Mouse (Mus musculus) hindbrain, embryonic 11.5 days (tissue): Measurements from ENCODE around the gene Nin. TPM values are rescaled to one million over a fixed set of nuclear protein-coding genes. Genes with fewer than 3 reads are reported as not detected.
A peak's percentile ranks its signal among the peaks of the same experiment; 100 is the strongest.

Experiments used
- ATAC-seq: fragments of 200-750 bp; cut with Nextera tagmentation; 2 replicates; pipeline ENCODE4 v1.8.0; 2017; ENCODE audit warnings: mild to moderate bottlenecking, moderate TSS enrichment, moderate library complexity; ENCODE audit not compliant: low FRiP score
- DNase-seq: peaks from one replicate; pipeline ENCODE4 v3.0.0-alpha.2; 2015; ENCODE audit warnings: low spot score
- H3K27ac ChIP-seq: fragments of 300-500 bp; sonication (generic); 2 replicates; pipeline ENCODE4 v1.5.1; 2014; ENCODE audit warnings: mild to moderate bottlenecking, low read depth, low read length
- H3K27me3 ChIP-seq: fragments of 300-500 bp; sonication (generic); 2 replicates; pipeline ENCODE4 v1.6.1; 2014; ENCODE audit warnings: mild to moderate bottlenecking, low read length, moderate library complexity, mixed read lengths; ENCODE audit not compliant: control insufficient read depth, insufficient read depth
- H3K36me3 ChIP-seq: fragments of 300-500 bp; sonication (generic); 2 replicates; pipeline ENCODE4 v1.6.1; 2014; ENCODE audit warnings: mild to moderate bottlenecking, low read length, moderate library complexity, mixed read lengths; ENCODE audit not compliant: control insufficient read depth, insufficient read depth
- H3K4me1 ChIP-seq: fragments of 300-500 bp; sonication (generic); replicated peaks from 2 replicates; pipeline ENCODE4 v1.6.1; 2014; ENCODE audit warnings: low read length, mixed read lengths; ENCODE audit not compliant: control insufficient read depth, insufficient read depth
- H3K4me2 ChIP-seq: fragments of 300-500 bp; sonication (generic); replicated peaks from 2 replicates; pipeline ENCODE4 v1.6.1; 2014; ENCODE audit warnings: mild to moderate bottlenecking, low read depth, low read length
- H3K4me3 ChIP-seq: fragments of 300-500 bp; sonication (generic); 2 replicates; pipeline ENCODE4 v1.5.1; 2014; ENCODE audit warnings: low read depth, low read length
- H3K9ac ChIP-seq: fragments of 300-500 bp; sonication (generic); 2 replicates; pipeline ENCODE4 v1.6.1; 2014; ENCODE audit warnings: low read depth, low read length
- H3K9me3 ChIP-seq: fragments of 300-500 bp; sonication (generic); 2 replicates; pipeline ENCODE4 v1.6.1; 2016; ENCODE audit warnings: low read length; ENCODE audit not compliant: control insufficient read depth
- WGBS: fragments of 180-500 bp; shearing (Covaris S2); extraction: QIAGEN DNeasy Blood & Tissue Kit; methylation state at CpG from one replicate; pipeline ENCODE4 v1.1.7; 2014; 5-methylcytosine and 5-hydroxymethylcytosine counted together
- polyA plus RNA-seq: library from polyadenylated mRNA; unstranded; fragments of >200 nt; fragmentation: Nextera tagmentation; extraction: Ambion mirVana; gene quantifications from 2 replicates; pipeline ENCODE4 v1.2.1, GENCODE M21; 2014

Gene Nin
- polyA plus RNA-seq, 1 experiment from 2014 or later: 14.9 TPM

GRCm38 (mm10) chr12:70068647-70069257 lies 44.8 kb downstream of the Nin start:
- H3K27ac ChIP-seq: no peak overlapping the region
- no peak overlapping the region for H3K4me3 ChIP-seq
- H3K4me2 ChIP-seq: no peak overlapping the region
- no peaks in the 10 kb centered on the region for H3K9me3 ChIP-seq
- peak; percentile 35 for ATAC-seq
- H3K36me3 ChIP-seq: no peaks in the 10 kb centered on the region
- peaks cover 12% of the 10 kb centered on the region for H3K4me1 ChIP-seq
- H3K27me3 ChIP-seq: no peaks in the 10 kb centered on the region
- WGBS: 20% methylated on average over 6 of the region's 6 CpGs
- DNase-seq: peak; percentile 38
- no peak overlapping the region for H3K9ac ChIP-seq

GRCm38 (mm10) chr12:70067849-70068248 lies 45.7 kb downstream of the Nin start:
- Histone ChIP-seq H3K4me1 (peaks cover 12% of the 10 kb centered on the region), H3K27me3 (no peaks in the 10 kb centered on the region), H3K27ac (no peak overlapping the region), H3K9ac (no peak overlapping the region), H3K4me2 (no peak overlapping the region), H3K4me3 (no peak overlapping the region), H3K9me3 (no peaks in the 10 kb centered on the region), H3K36me3 (no peaks in the 10 kb centered on the region)
- DNase-seq: no peak
- ATAC-seq: no peak
- WGBS: 57% methylated on average over 9 of the region's 9 CpGs

GRCm38 (mm10) chr12:70062114-70062513 lies 51.4 kb downstream of the Nin start:
- Histone ChIP-seq H3K4me3 (no peak overlapping the region), H3K4me1 (no peaks in the 10 kb centered on the region), H3K9ac (no peak overlapping the region), H3K27me3 (no peaks in the 10 kb centered on the region), H3K27ac (no peak overlapping the region), H3K9me3 (no peaks in the 10 kb centered on the region), H3K36me3 (no peaks in the 10 kb centered on the region), H3K4me2 (no peak overlapping the region)
- ATAC-seq (no peak), DNase-seq (peak; percentile 67)
- 46% methylated on average over 3 of the region's 3 CpGs for WGBS

- Histone ChIP-seq H3K9me3 (no peaks in the 10 kb centered on the region), H3K27ac (no peak overlapping the region), H3K27me3 (no peaks in the 10 kb centered on the region), H3K9ac (no peak overlapping the region), H3K4me2 (no peak overlapping the region), H3K36me3 (no peaks in the 10 kb centered on the region), H3K4me3 (no peak overlapping the region), H3K4me1 (no peaks in the 10 kb centered on the region)
- 62% methylated on average over 14 of the region's 14 CpGs for WGBS
- ATAC-seq (no peak), DNase-seq (no peak)
Observed at GRCm38 (mm10) chr12:70058956-70059851, 54.3 kb downstream of the Nin start.

GRCm38 (mm10) chr12:70050699-70051098 lies 62.8 kb downstream of the Nin start:
- H3K36me3 ChIP-seq: no peaks in the 10 kb centered on the region
- no peak for ATAC-seq

GRCm38 (mm10) chr12:70048741-70049140 lies 64.8 kb downstream of the Nin start:
- H3K9ac ChIP-seq: no peak overlapping the region
- DNase-seq: no peak
- no peak overlapping the region for H3K4me3 ChIP-seq
- no peak overlapping the region for H3K27ac ChIP-seq
- H3K4me1 ChIP-seq: no peaks in the 10 kb centered on the region
- no peaks in the 10 kb centered on the region for H3K36me3 ChIP-seq
- no peak overlapping the region for H3K4me2 ChIP-seq
- no peaks in the 10 kb centered on the region for H3K27me3 ChIP-seq
- no peaks in the 10 kb centered on the region for H3K9me3 ChIP-seq
- WGBS: 84% methylated on average over 9 of the region's 9 CpGs
- ATAC-seq: no peak

More at GRCm38 (mm10) chr12:70050699-70051098, 62.8 kb downstream of the Nin start:
- Histone ChIP-seq H3K4me1 (no peaks in the 10 kb centered on the region), H3K27ac (no peak overlapping the region), H3K27me3 (no peaks in the 10 kb centered on the region), H3K4me3 (no peak overlapping the region), H3K9ac (no peak overlapping the region), H3K9me3 (no peaks in the 10 kb centered on the region), H3K4me2 (no peak overlapping the region)
- DNase-seq: no peak
- 64% methylated on average over 7 of the region's 7 CpGs for WGBS

- H3K4me3 ChIP-seq: no peak overlapping the region
- H3K9me3 ChIP-seq: no peaks in the 10 kb centered on the region
- WGBS: 95% methylated on average over 7 of the region's 7 CpGs
- DNase-seq (no peak), ATAC-seq (no peak)
- no peaks in the 10 kb centered on the region for H3K27me3 ChIP-seq
- H3K36me3 ChIP-seq: 0 out of 2 replicates have a peak, but pooled peaks cover 3% of the 10 kb centered on the region
- no peak overlapping the region for H3K4me2 ChIP-seq
- H3K9ac ChIP-seq: no peak overlapping the region
- no peaks in the 10 kb centered on the region for H3K4me1 ChIP-seq
- H3K27ac ChIP-seq: no peak overlapping the region
Observed at GRCm38 (mm10) chr12:70047281-70047680, 66.2 kb downstream of the Nin start.

GRCm38 (mm10) chr12:70044353-70044752 lies 69.2 kb downstream of the Nin start:
- no peaks in the 10 kb centered on the region for H3K4me1 ChIP-seq
- no peaks in the 10 kb centered on the region for H3K9me3 ChIP-seq
- H3K27ac ChIP-seq: no peak overlapping the region
- H3K36me3 ChIP-seq: 0 out of 2 replicates have a peak, but pooled peaks cover 3% of the 10 kb centered on the region
- no peak overlapping the region for H3K4me3 ChIP-seq
- no peak overlapping the region for H3K4me2 ChIP-seq
- H3K9ac ChIP-seq: no peak overlapping the region
- 80% methylated on average over 4 of the region's 4 CpGs for WGBS
- H3K27me3 ChIP-seq: no peaks in the 10 kb centered on the region
- DNase-seq (no peak), ATAC-seq (no peak)
